Mouse (Mus musculus) brain, embryonic 14.5 days (tissue): ENCODE data around the gene Oaz1.

Experiments used
- CTCF ChIP-seq: fragments of 200-500 bp; IDR thresholded peaks from 2 replicates; pipeline ENCODE4 v1.5.1; 2012; ENCODE audit warnings: inconsistent platforms, mild to moderate bottlenecking, moderate library complexity, borderline replicate concordance; ENCODE audit not compliant: insufficient read depth, insufficient read length; ENCODE audit errors: extremely low read depth
- POLR2A ChIP-seq: fragments of 200-500 bp; IDR thresholded peaks from 2 replicates; pipeline ENCODE4 v1.6.1; 2012; ENCODE audit warnings: mild to moderate bottlenecking, inconsistent platforms, borderline replicate concordance; ENCODE audit not compliant: poor library complexity, insufficient read depth, insufficient read length, severe bottlenecking; ENCODE audit errors: extremely low read depth

- no peak for TF ChIP-seq POLR2A
- TF ChIP-seq CTCF, result no peak
Measured at GRCm38 (mm10) chr10:80824827-80825226, 1.6 kb upstream of the Oaz1 start.
